Mouse (Mus musculus) liver, embryonic 14.5 days (tissue): ENCODE data around the gene Zfp609.

Experiments used
- CTCF ChIP-seq: IDR thresholded peaks from 2 replicates; pipeline ENCODE4 v1.5.1; 2016; ENCODE audit warnings: antibody characterized with exemption, low read depth, control low read depth
- EP300 ChIP-seq: IDR thresholded peaks from 2 replicates; pipeline ENCODE4 v1.6.1; 2016; ENCODE audit warnings: antibody characterized with exemption, low read depth

DNA sequence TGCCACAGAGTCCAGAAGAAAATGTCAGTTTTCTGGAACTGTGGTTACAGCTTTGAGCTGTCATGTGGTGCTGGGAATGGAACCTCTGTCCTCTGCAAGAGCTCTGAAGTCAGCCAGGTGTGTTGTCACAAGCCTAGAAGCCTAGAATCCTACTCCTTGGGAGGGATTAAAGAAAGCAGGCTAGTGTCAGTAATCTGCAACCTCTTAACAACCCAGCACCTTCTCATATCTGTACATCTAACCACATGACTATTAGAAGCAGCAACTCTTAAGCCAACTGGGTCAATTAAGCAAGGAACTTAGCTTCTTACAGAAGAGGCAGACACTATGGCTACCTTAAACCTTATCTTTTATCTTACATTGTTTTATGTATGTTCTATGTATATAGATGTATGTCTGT is 9.6 kb upstream of the Zfp609 start:
- no peak for TF ChIP-seq CTCF
- no peak for TF ChIP-seq EP300
